8 mouse cellular contexts compared by ENCODE assay signal in the genomic region with DNA sequence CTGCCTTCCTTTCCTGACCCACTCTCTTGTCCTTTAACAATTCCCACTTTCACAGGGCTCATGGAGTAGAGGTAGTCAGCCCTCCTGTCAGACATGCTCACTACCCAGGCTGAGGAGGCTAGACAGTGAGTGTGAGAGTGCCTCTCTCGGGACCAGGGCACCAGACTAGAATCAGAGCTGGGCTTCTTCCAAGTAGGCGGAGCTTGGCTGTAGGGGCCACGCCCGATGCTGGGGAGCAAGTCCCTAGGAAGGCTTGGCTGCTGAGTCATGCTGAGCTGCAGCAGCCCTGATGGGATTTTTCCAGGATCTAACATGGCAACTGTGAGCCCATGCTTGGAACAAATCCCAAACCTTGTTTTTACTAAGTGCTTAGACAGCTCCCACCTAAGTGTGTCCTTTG. TPM values are rescaled to one million over a fixed set of nuclear protein-coding genes. Genes with fewer than 3 reads are reported as not detected.
A peak's percentile ranks its signal among the peaks of the same experiment; 100 is the strongest.
DNase-seq lines count a peak whose midpoint lies in the region; ATAC-seq lines count a peak whose summit lies in the region.

No protein-coding gene starts in this region.

- H3K4me1 ChIP-seq in heart, embryonic 15.5 days (replicated peaks): peaks cover 96% of the 10 kb centered on the region

- H3K4me3 ChIP-seq in heart, embryonic 15.5 days: no peak overlapping the region

- DNase-seq in ovary, adult 18-20 months (ENCODE audit: low spot score): peak; percentile 76
- DNase-seq in ovary, postnatal 10 days (ENCODE audit: low spot score): no peak
- peak; percentile 95 to 96 for DNase-seq in adrenal gland, postnatal 36 days
- peak; percentile 78 for DNase-seq in layer of hippocampus, adult 9-11 months
- peak; percentile 81 for DNase-seq in lung, postnatal 25 days (ENCODE audit: low spot score)
- no peak for DNase-seq in thymus, postnatal 25 days

- no peaks in the 10 kb centered on the region for H3K27me3 ChIP-seq in heart, embryonic 15.5 days

- no peaks in the 10 kb centered on the region for H3K9me3 ChIP-seq in heart, embryonic 15.5 days (replicated peaks)

- no peak overlapping the region for H3K9ac ChIP-seq in heart, embryonic 15.5 days

- H3K27ac ChIP-seq in heart, embryonic 15.5 days: peak overlapping the region; percentile 51

- H3K36me3 ChIP-seq in heart, embryonic 15.5 days: peaks cover 22% of the 10 kb centered on the region

- peak; percentile 61; the same call in 1 of the 2 replicates for ATAC-seq in heart, embryonic 15.5 days (replicated peaks; ENCODE audit: insufficient number of reproducible peaks, insufficient read depth, low FRiP score, low read depth)
- no peak for ATAC-seq in CD4-positive, CD25-positive, alpha-beta regulatory T cell, adult 4 months

- no peak overlapping the region for H3K4me2 ChIP-seq in heart, embryonic 15.5 days

- WGBS in heart, embryonic 15.5 days: 26% methylated on average over 4 of the region's 4 CpGs

RNA-seq across cellular contexts. Expression of a gene that starts 12.7 kb away (rescaled TPM):
- 10 to 100 TPM; 19.8 to 20.2 TPM for total RNA-seq in adrenal gland, postnatal 36 days (2021)
- polyA plus RNA-seq in heart, embryonic 15.5 days (2015; fragmentation: Nextera tagmentation; extraction: Ambion mirVana): 119 and 127 TPM in 2 replicates
- polyA plus RNA-seq in CD4-positive, CD25-positive, alpha-beta regulatory T cell, adult 4 months (2017; shearing (Covaris generic)): 10 to 100 TPM; 33.8 to 49.9 TPM

RNA-seq across cellular contexts. Expression of a gene that starts 52.7 kb away (rescaled TPM):
- 10 to 100 TPM; 11.5 to 12.4 TPM for total RNA-seq in adrenal gland, postnatal 36 days (2021)
- 9.9 and 10.6 TPM in 2 replicates for polyA plus RNA-seq in heart, embryonic 15.5 days (2015; fragmentation: Nextera tagmentation; extraction: Ambion mirVana)
- polyA plus RNA-seq in CD4-positive, CD25-positive, alpha-beta regulatory T cell, adult 4 months (2017; shearing (Covaris generic)): 1 to 10 TPM; 3.5 to 4.8 TPM

Comparison
In these comparisons a context has a peak if more than half of its experiments do, and no peak if none do; other contexts are left out.
1. DNase-seq: peak in ovary, adult 18-20 months (single experiment), adrenal gland, postnatal 36 days (2 of 2), layer of hippocampus, adult 9-11 months (single experiment) and lung, postnatal 25 days (single experiment); none in ovary, postnatal 10 days (single experiment) and thymus, postnatal 25 days (single experiment).